Mouse (Mus musculus) ES-Bruce4 (cell line): ENCODE data around the gene Dhrs3. TPM values are rescaled to one million over a fixed set of nuclear protein-coding genes. Genes with fewer than 3 reads are reported as not detected.

Source experiments
- H3K27ac ChIP-seq: 2 replicates; pipeline ENCODE4 v1.5.1; 2012; ENCODE audit warnings: low read length, inconsistent platforms; ENCODE audit not compliant: insufficient read depth
- H3K27me3 ChIP-seq: 2 replicates; pipeline ENCODE4 v1.6.1; 2012; ENCODE audit warnings: mild to moderate bottlenecking, low read length, inconsistent platforms; ENCODE audit not compliant: control insufficient read depth, poor library complexity, insufficient read depth, severe bottlenecking
- H3K36me3 ChIP-seq: 2 replicates; pipeline ENCODE4 v1.6.1; 2012; ENCODE audit warnings: inconsistent platforms, mild to moderate bottlenecking, low read length, moderate library complexity; ENCODE audit not compliant: control insufficient read depth, poor library complexity, insufficient read depth, severe bottlenecking
- H3K4me1 ChIP-seq: one replicate; pipeline ENCODE4 v1.8.1; 2011; ENCODE audit warnings: low read length; ENCODE audit not compliant: control insufficient read depth, insufficient read depth
- H3K4me3 ChIP-seq: 2 replicates; pipeline ENCODE4 v1.5.1; 2011; ENCODE audit warnings: low read depth, mild to moderate bottlenecking, low read length
- H3K9ac ChIP-seq: 2 replicates; pipeline ENCODE4 v1.6.1; 2012; ENCODE audit warnings: low read depth, mild to moderate bottlenecking, inconsistent platforms; ENCODE audit not compliant: poor library complexity, severe bottlenecking
- H3K9me3 ChIP-seq: replicated peaks from 2 replicates; pipeline ENCODE4 v1.6.1; 2012; ENCODE audit warnings: mild to moderate bottlenecking, low read length, inconsistent platforms; ENCODE audit not compliant: control insufficient read depth, poor library complexity, insufficient read depth, severe bottlenecking
- CTCF ChIP-seq: IDR thresholded peaks from one replicate; pipeline ENCODE4 v1.8.1; 2011; ENCODE audit warnings: low read depth, low read length
- EP300 ChIP-seq: IDR thresholded peaks from 2 replicates; pipeline ENCODE4 v1.6.1; 2011; ENCODE audit warnings: low read depth, low read length; ENCODE audit not compliant: insufficient read depth
- POLR2A ChIP-seq: IDR thresholded peaks from one replicate; pipeline ENCODE4 v1.8.1; 2011; ENCODE audit warnings: low read length; ENCODE audit not compliant: insufficient read depth
- polyA plus RNA-seq: library from polyadenylated mRNA; stranded (reverse); fragments of >200 nt; gene quantifications from 2 replicates; pipeline ENCODE4 v1.2.4, GENCODE M21; 2011; ENCODE audit warnings: low read depth; ENCODE audit not compliant: missing spikeins, insufficient read depth, insufficient read length

Gene Dhrs3
- polyA plus RNA-seq, 1 experiment, result 10.4 TPM

DNA sequence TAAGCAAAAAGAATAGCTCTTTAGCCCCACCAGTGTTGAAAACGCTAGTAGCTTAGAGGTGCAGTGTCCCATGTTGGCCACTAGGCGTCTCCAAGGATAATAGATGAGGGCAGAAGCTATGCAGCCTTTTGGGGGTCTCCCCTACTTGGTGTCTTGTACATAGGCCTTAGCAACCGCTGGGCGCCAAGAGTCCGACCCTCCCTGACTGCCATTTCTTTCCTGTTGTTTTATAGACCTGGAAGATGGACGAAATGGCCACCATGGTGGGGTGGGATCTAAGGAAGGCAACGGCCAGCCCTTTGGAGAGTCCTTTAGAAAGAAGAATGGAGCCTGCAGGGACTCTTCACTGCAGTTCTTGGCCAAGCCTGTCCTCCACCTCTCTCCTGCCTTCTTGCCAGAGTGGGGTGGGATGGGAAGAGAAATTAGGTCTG, 1.9 kb upstream of the Dhrs3 start:
- H3K36me3 ChIP-seq, result no peaks in the 10 kb centered on the region
- H3K27ac ChIP-seq, result no peak overlapping the region
- no peaks in the 10 kb centered on the region for H3K27me3 ChIP-seq
- TF ChIP-seq CTCF, result peak; percentile 60
- no peak for TF ChIP-seq EP300
- H3K9ac ChIP-seq, result no peak overlapping the region
- H3K4me3 ChIP-seq, result no peak overlapping the region
- no peaks in the 10 kb centered on the region for H3K4me1 ChIP-seq
- no peaks in the 10 kb centered on the region for H3K9me3 ChIP-seq

DNA sequence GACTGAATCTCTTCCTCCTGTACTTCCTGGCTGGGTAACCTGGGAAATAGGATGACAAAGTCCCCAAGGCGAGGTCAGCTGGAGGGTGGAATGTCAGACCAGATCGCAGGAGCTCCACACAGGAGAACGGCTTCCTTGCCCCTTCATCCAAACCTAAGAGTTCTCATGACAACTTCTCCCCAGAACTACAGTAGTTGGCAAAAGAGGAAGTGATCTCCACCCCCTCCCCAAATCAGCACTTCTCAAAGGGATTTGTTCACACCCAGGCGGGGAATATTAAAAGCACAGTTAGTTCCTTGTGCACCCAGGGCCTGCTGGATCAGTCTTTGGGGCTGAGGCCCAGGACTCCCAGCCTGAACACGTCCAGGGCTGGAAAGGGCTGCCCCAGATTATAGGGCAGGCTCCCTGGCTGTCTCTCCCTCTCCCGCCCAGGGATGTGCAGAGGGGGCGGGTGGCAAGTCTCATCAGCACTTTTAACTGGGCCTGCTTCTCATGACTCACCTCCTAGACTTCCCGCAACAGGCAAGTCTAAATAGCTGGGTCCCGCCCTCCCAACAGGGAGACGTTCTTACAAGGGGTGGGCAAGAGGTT, 1.4 kb upstream of the Dhrs3 start:
- no peak for TF ChIP-seq EP300
- TF ChIP-seq POLR2A, result no peak
- no peak for TF ChIP-seq CTCF

DNA sequence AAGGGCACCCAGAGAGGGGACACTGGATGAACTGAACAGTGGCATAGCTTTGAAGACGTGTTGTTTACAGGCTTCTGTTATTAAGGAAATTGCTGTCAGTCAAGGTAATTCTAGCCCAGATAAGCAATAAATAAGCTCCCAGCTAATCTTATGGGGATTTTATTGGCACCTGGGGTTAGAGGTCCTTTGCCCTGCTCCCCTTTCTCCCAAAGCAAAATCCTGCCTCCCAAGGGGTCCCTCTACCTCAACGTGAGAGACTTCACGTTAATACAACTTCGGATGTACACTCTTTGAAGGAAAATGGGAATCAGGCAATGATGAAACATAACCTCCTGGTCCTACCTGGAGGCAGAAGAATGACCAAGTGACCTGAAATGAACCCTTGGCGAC, 889 bp upstream of the Dhrs3 start:
- Histone ChIP-seq H3K27ac (no peak overlapping the region), H3K4me1 (no peaks in the 10 kb centered on the region)

More for the DNA sequence above, 1.4 kb upstream of the Dhrs3 start:
- no peak overlapping the region for H3K27ac ChIP-seq
- no peaks in the 10 kb centered on the region for H3K4me1 ChIP-seq
- no peaks in the 10 kb centered on the region for H3K9me3 ChIP-seq
- H3K36me3 ChIP-seq, result no peaks in the 10 kb centered on the region
- H3K4me3 ChIP-seq, result no peak overlapping the region
- H3K27me3 ChIP-seq, result no peaks in the 10 kb centered on the region
- no peak overlapping the region for H3K9ac ChIP-seq

DNA sequence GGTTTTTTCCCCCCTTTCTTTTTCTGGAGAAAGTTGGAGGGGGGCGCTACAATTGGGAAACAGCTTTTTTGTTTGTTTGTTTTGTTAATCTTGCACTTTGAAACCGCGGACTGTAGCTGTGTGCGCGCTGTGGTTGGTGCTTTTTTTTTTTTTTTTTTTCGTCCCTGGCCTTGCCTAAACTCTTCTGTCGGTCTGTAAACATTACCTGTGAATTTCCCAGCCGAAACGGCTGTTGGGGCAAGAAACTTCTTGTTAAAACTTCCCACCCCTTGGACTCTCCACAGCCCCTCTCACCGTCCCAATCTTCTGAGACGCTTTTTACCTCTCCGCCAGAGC, 278 bp downstream of the Dhrs3 start:
- no peaks in the 10 kb centered on the region for H3K4me1 ChIP-seq
- H3K27me3 ChIP-seq, result no peaks in the 10 kb centered on the region
- no peak for TF ChIP-seq EP300
- no peak for TF ChIP-seq CTCF
- TF ChIP-seq POLR2A, result no peak

More for the DNA sequence above, 889 bp upstream of the Dhrs3 start:
- Histone ChIP-seq H3K27me3 (no peaks in the 10 kb centered on the region), H3K9ac (peak overlapping the region; percentile 42), H3K36me3 (no peaks in the 10 kb centered on the region), H3K9me3 (no peaks in the 10 kb centered on the region), H3K4me3 (peak overlapping the region; percentile 72)
- no peak for TF ChIP-seq EP300
- TF ChIP-seq POLR2A, result no peak
- TF ChIP-seq CTCF, result no peak

DNA sequence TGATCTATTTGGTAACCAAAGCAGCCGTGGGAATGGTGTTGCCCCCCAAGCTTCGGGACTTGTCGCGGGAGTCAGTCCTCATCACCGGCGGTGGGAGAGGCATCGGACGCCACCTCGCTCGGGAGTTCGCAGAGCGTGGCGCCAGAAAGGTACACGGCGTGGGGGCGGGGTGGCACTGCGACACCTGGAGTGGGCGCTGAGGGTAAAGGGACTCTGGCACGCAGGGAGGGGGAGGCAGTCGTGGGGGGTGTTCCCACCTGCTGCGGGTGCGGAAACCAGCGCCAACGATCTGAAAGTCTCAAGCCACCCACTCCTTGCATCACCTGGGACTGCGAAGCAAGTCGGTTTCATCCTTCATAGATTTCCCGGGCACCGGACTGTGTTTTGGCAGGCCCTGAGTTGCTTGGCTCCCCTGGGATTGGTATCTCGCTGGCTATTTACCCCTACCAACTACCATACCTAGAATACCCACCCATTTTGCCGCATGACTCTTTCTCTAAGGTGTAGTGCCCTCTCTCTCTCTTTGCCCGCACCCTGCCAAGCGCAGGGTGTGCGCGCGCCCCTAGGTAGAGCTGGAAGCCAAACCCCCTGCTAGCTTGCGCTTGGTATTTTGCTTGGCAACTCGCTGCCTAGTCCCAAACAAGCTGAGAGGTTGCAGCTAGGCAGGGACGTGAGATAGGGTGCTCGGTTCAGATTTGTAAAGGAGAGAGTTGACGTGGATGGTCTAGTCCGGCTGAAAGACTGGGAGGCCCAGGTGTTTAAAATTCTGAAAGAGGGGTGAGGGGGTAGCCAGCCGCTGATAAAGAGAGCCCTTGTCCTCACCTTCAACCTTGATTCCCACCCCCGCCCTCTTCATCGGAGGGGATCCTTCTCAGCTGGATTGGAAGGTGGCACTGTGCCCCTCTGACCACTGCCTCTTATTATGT, 1.2 kb downstream of the Dhrs3 start:
- Histone ChIP-seq H3K36me3 (no peaks in the 10 kb centered on the region), H3K9ac (peak overlapping the region; percentile 42; the same call in 1 of the 2 replicates), H3K27ac (no peak overlapping the region), H3K4me1 (no peaks in the 10 kb centered on the region), H3K4me3 (peak overlapping the region; percentile 55), H3K27me3 (no peaks in the 10 kb centered on the region), H3K9me3 (no peaks in the 10 kb centered on the region)
- TF ChIP-seq EP300 (no peak), CTCF (no peak), POLR2A (no peak)

More for the DNA sequence above, 278 bp downstream of the Dhrs3 start:
- H3K9ac ChIP-seq, result peak overlapping the region; percentile 42; the same call in 1 of the 2 replicates
- H3K27ac ChIP-seq, result no peak overlapping the region
- H3K4me3 ChIP-seq, result peak overlapping the region; percentile 72
- no peaks in the 10 kb centered on the region for H3K36me3 ChIP-seq
- no peaks in the 10 kb centered on the region for H3K9me3 ChIP-seq
